Mouse (Mus musculus) embryonic facial prominence, embryonic 15.5 days (tissue): ENCODE results near the gene Rora. TPM values are rescaled to one million over a fixed set of nuclear protein-coding genes. Genes with fewer than 3 reads are reported as not detected.
A peak's percentile ranks its signal among the peaks of the same experiment; 100 is the strongest.

Source experiments
- ATAC-seq: fragments of 200-750 bp; cut with Nextera tagmentation; 2 replicates; pipeline ENCODE4 v1.8.0; 2017; ENCODE audit warnings: low read depth, moderate TSS enrichment; ENCODE audit not compliant: insufficient number of reproducible peaks, low FRiP score, low TSS enrichment
- H3K27ac ChIP-seq: fragments of 300-500 bp; sonication (generic); replicated peaks from 2 replicates; pipeline ENCODE4 v1.5.1; 2015; ENCODE audit warnings: mild to moderate bottlenecking, inconsistent platforms
- H3K27me3 ChIP-seq: fragments of 300-500 bp; sonication (generic); 2 replicates; pipeline ENCODE4 v1.6.1; 2015; ENCODE audit warnings: inconsistent platforms
- H3K36me3 ChIP-seq: fragments of 300-500 bp; sonication (generic); 2 replicates; pipeline ENCODE4 v1.6.1; 2015; ENCODE audit warnings: mild to moderate bottlenecking, inconsistent platforms
- H3K4me1 ChIP-seq: fragments of 300-500 bp; sonication (generic); 2 replicates; pipeline ENCODE4 v1.6.1; 2015; ENCODE audit warnings: inconsistent platforms
- H3K4me2 ChIP-seq: fragments of 300-500 bp; sonication (generic); replicated peaks from 2 replicates; pipeline ENCODE4 v1.6.1; 2015; ENCODE audit warnings: mild to moderate bottlenecking, inconsistent platforms
- H3K4me3 ChIP-seq: fragments of 300-500 bp; sonication (generic); replicated peaks from 2 replicates; pipeline ENCODE4 v1.5.1; 2015; ENCODE audit warnings: mild to moderate bottlenecking, inconsistent platforms
- H3K9ac ChIP-seq: fragments of 300-500 bp; sonication (generic); 2 replicates; pipeline ENCODE4 v1.6.1; 2015; ENCODE audit warnings: inconsistent platforms
- H3K9me3 ChIP-seq: fragments of 300-500 bp; sonication (generic); replicated peaks from 2 replicates; pipeline ENCODE4 v1.6.1; 2016; ENCODE audit warnings: inconsistent platforms
- WGBS: fragments of 180-500 bp; shearing (Covaris S2); methylation state at CpG from one replicate; pipeline ENCODE4 v1.1.7; 2015; 5-methylcytosine and 5-hydroxymethylcytosine counted together
- polyA plus RNA-seq: library from polyadenylated mRNA; unstranded; fragments of >200 nt; fragmentation: Nextera tagmentation; extraction: Ambion mirVana; gene quantifications from 2 replicates; pipeline ENCODE4 v1.2.1, GENCODE M21; 2015

Gene Rora
- polyA plus RNA-seq, 1 experiment from 2014 or later: 27.3 TPM

DNA sequence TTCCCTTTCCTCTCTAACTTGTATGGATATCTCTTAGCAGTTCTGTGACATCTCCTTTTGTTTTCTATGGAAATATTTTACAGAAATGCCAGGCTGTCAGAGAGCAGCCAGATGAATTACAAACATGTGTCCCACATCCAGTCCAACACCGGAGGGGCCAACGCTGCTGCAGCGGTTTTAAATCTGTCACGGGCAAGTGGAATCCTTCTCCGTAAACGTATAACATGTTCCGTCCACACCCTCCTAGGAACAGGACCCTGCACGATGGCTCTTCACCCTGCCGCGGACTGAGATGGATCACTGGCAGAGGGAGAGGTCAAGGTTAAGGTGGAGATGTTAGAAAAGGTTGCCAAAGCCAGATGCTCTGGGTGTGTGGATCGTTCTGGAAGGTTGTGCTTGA, 237.8 kb downstream of the Rora start:
- 35% methylated on average over 11 of the region's 11 CpGs for WGBS
- H3K4me1 ChIP-seq: peaks cover 13% of the 10 kb centered on the region; the same call in 1 of the 2 replicates
- no peak overlapping the region; the same call in 1 of the 2 replicates for H3K4me2 ChIP-seq

GRCm38 (mm10) chr9:68892356-68892755, 238.8 kb downstream of the Rora start:
- no peak overlapping the region for H3K4me2 ChIP-seq
- ATAC-seq: no peak
- H3K36me3 ChIP-seq: no peaks in the 10 kb centered on the region
- H3K4me1 ChIP-seq: peaks cover 13% of the 10 kb centered on the region; the same call in 1 of the 2 replicates
- H3K27ac ChIP-seq: peak overlapping the region; percentile 67; the same call in 1 of the 2 replicates
- H3K27me3 ChIP-seq: no peaks in the 10 kb centered on the region
- no peaks in the 10 kb centered on the region for H3K9me3 ChIP-seq
- no peak overlapping the region for H3K9ac ChIP-seq
- WGBS: 84% methylated on average over 4 of the region's 4 CpGs
- H3K4me3 ChIP-seq: no peak overlapping the region

More for the DNA sequence above, 237.8 kb downstream of the Rora start:
- H3K36me3 ChIP-seq: no peaks in the 10 kb centered on the region
- no peak overlapping the region for H3K9ac ChIP-seq
- H3K27me3 ChIP-seq: no peaks in the 10 kb centered on the region
- peak; percentile 67; the same call in 1 of the 2 replicates for ATAC-seq
- H3K27ac ChIP-seq: peak overlapping the region; percentile 67
- no peaks in the 10 kb centered on the region for H3K9me3 ChIP-seq
- no peak overlapping the region for H3K4me3 ChIP-seq

GRCm38 (mm10) chr9:68892859-68893258, 239.3 kb downstream of the Rora start:
- no peaks in the 10 kb centered on the region for H3K36me3 ChIP-seq
- peaks cover 13% of the 10 kb centered on the region; the same call in 1 of the 2 replicates for H3K4me1 ChIP-seq
- H3K27me3 ChIP-seq: no peaks in the 10 kb centered on the region
- H3K4me2 ChIP-seq: no peak overlapping the region
- H3K9ac ChIP-seq: no peak overlapping the region
- no peak for ATAC-seq
- H3K27ac ChIP-seq: no peak overlapping the region
- no peak overlapping the region for H3K4me3 ChIP-seq
- 82% methylated on average over 6 of the region's 6 CpGs for WGBS
- no peaks in the 10 kb centered on the region for H3K9me3 ChIP-seq

GRCm38 (mm10) chr9:68898286-68898685, 244.7 kb downstream of the Rora start:
- H3K27ac ChIP-seq: no peak overlapping the region
- no peak for ATAC-seq
- H3K36me3 ChIP-seq: no peaks in the 10 kb centered on the region
- no peaks in the 10 kb centered on the region for H3K9me3 ChIP-seq
- no peak overlapping the region for H3K4me2 ChIP-seq
- no peaks in the 10 kb centered on the region for H3K27me3 ChIP-seq
- no peak overlapping the region for H3K4me3 ChIP-seq
- WGBS: 65% methylated on average over 6 of the region's 6 CpGs
- H3K4me1 ChIP-seq: no peaks in the 10 kb centered on the region
- H3K9ac ChIP-seq: no peak overlapping the region

GRCm38 (mm10) chr9:68899525-68900222, 246.1 kb downstream of the Rora start:
- 81% methylated on average over 5 of the region's 5 CpGs for WGBS
- H3K4me3 ChIP-seq: no peak overlapping the region
- no peaks in the 10 kb centered on the region for H3K36me3 ChIP-seq
- no peak overlapping the region for H3K4me2 ChIP-seq
- H3K9ac ChIP-seq: no peak overlapping the region
- H3K9me3 ChIP-seq: no peaks in the 10 kb centered on the region
- ATAC-seq: no peak
- H3K27ac ChIP-seq: no peak overlapping the region
- H3K27me3 ChIP-seq: no peaks in the 10 kb centered on the region
- no peaks in the 10 kb centered on the region for H3K4me1 ChIP-seq

DNA sequence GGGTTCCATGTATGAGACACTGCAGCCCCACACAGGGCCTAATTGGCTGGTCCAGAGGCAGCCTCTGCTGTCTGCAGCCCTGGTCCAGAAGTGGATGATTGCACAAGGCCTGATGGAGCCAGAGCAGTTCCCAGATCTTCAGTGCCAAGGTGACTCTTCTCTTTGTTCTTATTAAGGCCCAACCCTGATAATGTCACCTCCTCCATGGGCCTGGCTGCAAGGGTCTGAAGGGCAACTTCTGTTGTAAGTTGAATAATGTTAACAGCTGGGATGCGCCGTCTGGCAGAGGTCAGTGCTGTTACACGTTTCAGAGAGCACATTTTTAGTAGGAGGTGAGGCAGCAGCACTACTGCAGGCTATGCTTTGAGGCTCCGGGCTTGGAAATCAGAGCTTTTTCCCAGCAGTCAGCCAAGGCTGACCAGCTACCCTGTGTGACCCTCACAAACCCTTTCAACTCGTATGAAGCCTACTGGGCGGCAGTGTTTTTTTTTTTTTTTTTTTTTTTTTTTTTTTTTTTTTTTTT, 252.8 kb downstream of the Rora start:
- 75% methylated on average over 6 of the region's 6 CpGs for WGBS

GRCm38 (mm10) chr9:68912483-68913151, 259.0 kb downstream of the Rora start:
- no peaks in the 10 kb centered on the region for H3K27me3 ChIP-seq
- 43% methylated on average over 8 of the region's 8 CpGs for WGBS
- ATAC-seq: no peak
- H3K4me1 ChIP-seq: peaks cover 27% of the 10 kb centered on the region
- H3K4me3 ChIP-seq: no peak overlapping the region
- no peaks in the 10 kb centered on the region for H3K9me3 ChIP-seq
- H3K9ac ChIP-seq: no peak overlapping the region
- H3K4me2 ChIP-seq: no peak overlapping the region
- no peaks in the 10 kb centered on the region for H3K36me3 ChIP-seq
- no peak overlapping the region for H3K27ac ChIP-seq

More for the DNA sequence above, 252.8 kb downstream of the Rora start:
- Histone ChIP-seq H3K36me3 (no peaks in the 10 kb centered on the region), H3K4me2 (no peak overlapping the region), H3K27me3 (no peaks in the 10 kb centered on the region), H3K27ac (no peak overlapping the region), H3K9me3 (no peaks in the 10 kb centered on the region), H3K4me3 (no peak overlapping the region), H3K9ac (no peak overlapping the region), H3K4me1 (no peaks in the 10 kb centered on the region)
- ATAC-seq: no peak

- no peaks in the 10 kb centered on the region for H3K9me3 ChIP-seq
- peaks cover 27% of the 10 kb centered on the region for H3K4me1 ChIP-seq
- WGBS: 45% methylated on average over 10 of the region's 10 CpGs
- 0 out of 2 replicates have a peak overlapping the region, but pooled peaks have one; percentile 17 for H3K27ac ChIP-seq
- ATAC-seq: no peak; the same call in 1 of the 2 replicates
- no peak overlapping the region for H3K4me2 ChIP-seq
- H3K36me3 ChIP-seq: no peaks in the 10 kb centered on the region
- no peak overlapping the region for H3K9ac ChIP-seq
- H3K27me3 ChIP-seq: no peaks in the 10 kb centered on the region
- no peak overlapping the region for H3K4me3 ChIP-seq
Observed at GRCm38 (mm10) chr9:68913191-68913697, 259.7 kb downstream of the Rora start.

GRCm38 (mm10) chr9:68914541-68915275, 261.1 kb downstream of the Rora start:
- WGBS: 78% methylated on average over 4 of the region's 4 CpGs
- H3K36me3 ChIP-seq: no peaks in the 10 kb centered on the region
- no peak overlapping the region for H3K9ac ChIP-seq
- H3K27me3 ChIP-seq: no peaks in the 10 kb centered on the region
- no peak overlapping the region for H3K4me2 ChIP-seq
- H3K4me3 ChIP-seq: no peak overlapping the region
- H3K9me3 ChIP-seq: no peaks in the 10 kb centered on the region
- H3K4me1 ChIP-seq: peaks cover 27% of the 10 kb centered on the region
- no peak for ATAC-seq
- H3K27ac ChIP-seq: no peak overlapping the region

DNA sequence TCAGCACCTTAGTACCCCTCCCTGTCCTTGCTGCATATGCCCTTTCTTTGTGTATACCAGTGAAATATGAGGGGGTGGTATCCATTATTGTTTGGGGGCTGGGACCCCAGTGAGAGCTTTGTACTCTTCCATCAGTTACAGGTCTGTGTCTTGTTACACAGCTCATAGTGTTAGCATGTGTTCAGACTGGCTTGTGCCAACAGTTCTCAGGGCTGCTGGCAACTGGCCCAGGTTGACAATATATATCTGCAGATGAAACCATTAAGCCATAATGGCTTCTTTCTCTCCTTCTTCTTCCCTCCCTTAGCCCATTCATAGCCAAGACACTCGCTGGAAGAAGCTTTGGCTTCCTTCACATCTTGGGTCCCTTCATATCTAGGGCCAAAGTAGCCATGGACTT, 263.2 kb downstream of the Rora start:
- WGBS: 65% methylated on average over 1 of the region's 1 CpGs
- Histone ChIP-seq H3K9me3 (no peaks in the 10 kb centered on the region), H3K4me1 (peaks cover 27% of the 10 kb centered on the region), H3K36me3 (no peaks in the 10 kb centered on the region), H3K9ac (no peak overlapping the region), H3K4me2 (no peak overlapping the region), H3K4me3 (no peak overlapping the region), H3K27ac (no peak overlapping the region), H3K27me3 (no peaks in the 10 kb centered on the region)
- no peak for ATAC-seq

- H3K9me3 ChIP-seq: no peaks in the 10 kb centered on the region
Observed at GRCm38 (mm10) chr9:68923128-68923601, 269.6 kb downstream of the Rora start.

More at GRCm38 (mm10) chr9:68923128-68923601, 269.6 kb downstream of the Rora start:
- H3K4me2 ChIP-seq: no peak overlapping the region
- 0 out of 2 replicates have a peak, but pooled peaks cover 4% of the 10 kb centered on the region for H3K4me1 ChIP-seq
- 79% methylated on average over 12 of the region's 12 CpGs for WGBS
- no peaks in the 10 kb centered on the region for H3K27me3 ChIP-seq
- H3K36me3 ChIP-seq: no peaks in the 10 kb centered on the region
- no peak for ATAC-seq
- H3K27ac ChIP-seq: no peak overlapping the region
- no peak overlapping the region for H3K9ac ChIP-seq
- H3K4me3 ChIP-seq: no peak overlapping the region
